Mouse (Mus musculus): ENCODE measurements at regions not wholly inside any gene's neighbourhood (a gene's known extent, or its start where the extent isn't known, plus 50 kb on each side); places are given as distances from the start of the nearest gene placed in this dataset.
"Not testable (repeated sequence)": the region's sequence is repeated elsewhere in the genome, so short reads cannot be mapped to it uniquely, and the experiment has no call there.

DNA sequence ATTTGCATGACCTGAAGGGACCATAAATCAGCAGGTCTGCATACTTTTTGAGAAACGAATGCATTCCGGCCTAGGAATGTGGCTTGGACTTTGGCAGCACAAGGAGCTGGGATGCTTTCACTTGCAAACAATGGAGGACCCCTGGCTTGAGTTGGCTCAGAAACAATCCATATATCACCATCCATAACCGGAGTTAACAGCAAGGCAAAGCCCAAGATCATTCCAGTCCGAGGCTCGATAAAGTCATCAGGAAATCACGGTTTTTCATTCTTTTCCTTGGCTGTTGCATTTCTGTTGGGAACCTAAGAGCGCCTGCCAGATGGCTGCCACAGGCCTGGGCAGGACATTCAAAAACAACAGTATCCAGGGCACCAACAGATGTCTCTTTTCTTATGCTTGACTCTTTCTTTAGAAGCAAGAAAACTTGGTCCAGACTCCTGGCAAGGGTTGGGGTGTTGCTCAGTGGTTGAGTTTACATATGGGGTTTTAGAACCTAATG is 198.5 kb downstream of the Fam43a start:
- in situ Hi-C loops (cut with MboI, MseI): no loop called here

DNA sequence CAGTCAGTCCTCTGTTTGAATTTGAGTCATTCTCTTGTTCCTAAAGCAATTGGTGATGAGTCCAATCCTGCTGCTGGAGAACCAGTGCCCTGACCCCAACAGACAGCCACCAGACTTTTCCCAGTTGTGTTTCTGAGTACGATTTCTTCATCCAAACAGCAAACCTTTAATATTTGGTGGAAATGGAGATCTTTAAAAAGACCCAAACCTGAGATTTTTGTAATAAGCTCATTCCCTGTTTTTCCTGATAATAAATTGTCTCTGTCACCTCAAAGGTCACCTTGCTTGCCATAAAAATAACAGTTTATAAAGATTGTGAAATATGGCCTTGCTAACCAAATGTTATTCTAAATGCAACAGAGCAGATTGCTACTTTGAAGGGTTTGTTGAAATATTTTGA is 199.0 kb downstream of the Fam43a start:
- in situ Hi-C loops (cut with MboI, MseI): no loop called here

DNA sequence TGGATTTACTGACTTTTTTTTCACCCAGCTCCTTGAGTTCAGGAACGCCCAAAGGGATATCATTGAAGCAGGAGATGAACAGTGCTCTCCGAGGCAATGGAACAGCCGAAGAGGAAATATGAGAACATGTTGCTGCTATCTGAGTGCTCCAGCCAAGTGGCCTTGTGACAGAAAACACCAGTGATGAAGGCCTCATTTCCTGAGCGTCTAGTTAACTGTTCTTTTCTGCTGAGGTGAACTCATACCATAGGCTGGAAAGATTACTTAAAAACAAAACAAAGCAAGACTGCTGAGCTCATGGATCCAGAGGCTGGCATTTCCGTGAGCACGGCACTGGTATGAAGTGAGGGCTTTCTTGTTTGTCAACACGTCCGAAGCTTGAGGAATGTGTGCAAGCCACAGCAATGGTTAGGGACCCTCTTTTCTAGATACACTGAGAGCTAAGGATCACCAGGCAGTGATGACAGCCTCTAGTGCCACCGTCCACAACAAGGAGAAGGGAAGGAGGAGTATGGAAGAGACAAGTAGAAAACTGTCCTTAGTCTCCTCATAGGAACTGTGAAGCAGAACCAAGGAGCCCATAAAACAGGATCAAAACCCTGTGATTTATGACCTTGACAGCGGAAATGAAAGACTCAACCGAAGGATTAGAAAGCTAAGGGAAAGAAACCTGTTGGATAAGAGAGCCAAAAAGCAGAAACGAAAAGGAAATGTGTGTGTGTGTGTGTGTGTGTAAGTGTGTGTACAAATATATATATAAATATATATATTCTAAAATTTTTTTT is 200.4 kb downstream of the Fam43a start:
- in situ Hi-C loops (cut with MboI, MseI): no loop called here

DNA sequence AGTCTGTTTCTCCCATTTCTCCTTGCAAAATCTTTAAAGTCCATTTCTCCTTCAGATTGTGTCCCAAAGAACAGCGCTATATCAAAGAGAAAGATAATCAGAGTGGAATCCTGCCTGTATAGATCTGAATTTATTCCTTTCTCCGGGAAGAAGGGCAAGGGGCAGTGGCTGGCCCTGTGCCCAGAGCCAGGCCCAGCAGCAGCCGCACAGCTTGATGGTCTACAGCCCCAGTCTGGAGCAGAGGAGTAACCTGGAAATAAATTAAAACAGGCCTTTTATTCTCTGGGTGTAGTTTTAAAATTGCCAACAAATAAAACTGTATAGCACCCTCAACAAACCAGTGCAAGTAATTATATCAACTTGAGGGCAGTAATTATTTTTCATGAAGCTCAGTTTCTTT is 204.5 kb downstream of the Fam43a start:
- in situ Hi-C loops (cut with MboI, MseI): no loop called here

DNA sequence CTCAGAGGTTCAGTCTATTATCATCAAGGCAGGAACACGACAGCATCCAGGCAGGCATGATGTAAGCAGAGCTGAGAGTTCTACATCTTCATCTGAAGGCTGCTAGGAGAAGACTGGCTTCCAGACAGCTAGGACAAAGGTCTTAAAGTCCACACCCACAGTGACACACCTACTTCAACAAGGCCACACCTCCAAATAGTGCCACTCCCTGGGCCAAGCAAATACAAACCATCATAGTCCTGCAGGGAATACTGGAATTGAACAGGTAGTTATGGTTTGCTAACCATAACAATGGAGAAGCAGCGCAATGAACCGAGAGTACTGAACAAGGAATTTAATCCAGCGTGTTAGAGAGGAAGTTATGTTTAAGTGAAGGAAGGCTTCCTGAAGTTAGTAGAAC is 206.7 kb downstream of the Fam43a start:
- in situ Hi-C loops (cut with MboI, MseI): not testable (repeated sequence)

- in situ Hi-C loops (cut with MboI, MseI): no loop called here
Measured at GRCm38 (mm10) chr16:30818541-30819120, 219.1 kb downstream of the Fam43a start.

DNA sequence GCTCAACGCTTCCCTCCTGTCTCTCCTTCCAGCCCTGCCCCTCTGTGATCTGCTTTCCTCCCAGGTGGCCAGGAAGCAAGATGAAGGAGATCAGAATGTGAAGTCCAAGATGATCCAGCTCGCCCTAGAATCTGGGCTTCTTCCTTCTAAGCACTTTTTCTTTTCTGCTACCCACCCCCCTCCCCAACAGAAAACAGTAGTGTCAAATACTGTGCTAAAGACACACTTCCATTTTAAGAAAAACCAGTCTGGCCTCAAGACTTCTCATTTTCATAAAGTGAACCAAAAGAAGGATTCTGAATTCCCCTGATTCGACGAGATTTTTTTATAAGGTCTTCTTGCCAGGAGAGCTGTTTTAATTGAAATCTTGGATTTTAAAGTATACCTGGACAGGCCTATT is 219.8 kb downstream of the Fam43a start:
- in situ Hi-C loops (cut with MboI, MseI): no loop called here

GRCm38 (mm10) chr16:30820234-30820633 is 220.7 kb downstream of the Fam43a start:
- in situ Hi-C loops (cut with MboI, MseI): no loop called here

GRCm38 (mm10) chr16:30820761-30821160 is 221.2 kb downstream of the Fam43a start:
- in situ Hi-C loops (cut with MboI, MseI): no loop called here

DNA sequence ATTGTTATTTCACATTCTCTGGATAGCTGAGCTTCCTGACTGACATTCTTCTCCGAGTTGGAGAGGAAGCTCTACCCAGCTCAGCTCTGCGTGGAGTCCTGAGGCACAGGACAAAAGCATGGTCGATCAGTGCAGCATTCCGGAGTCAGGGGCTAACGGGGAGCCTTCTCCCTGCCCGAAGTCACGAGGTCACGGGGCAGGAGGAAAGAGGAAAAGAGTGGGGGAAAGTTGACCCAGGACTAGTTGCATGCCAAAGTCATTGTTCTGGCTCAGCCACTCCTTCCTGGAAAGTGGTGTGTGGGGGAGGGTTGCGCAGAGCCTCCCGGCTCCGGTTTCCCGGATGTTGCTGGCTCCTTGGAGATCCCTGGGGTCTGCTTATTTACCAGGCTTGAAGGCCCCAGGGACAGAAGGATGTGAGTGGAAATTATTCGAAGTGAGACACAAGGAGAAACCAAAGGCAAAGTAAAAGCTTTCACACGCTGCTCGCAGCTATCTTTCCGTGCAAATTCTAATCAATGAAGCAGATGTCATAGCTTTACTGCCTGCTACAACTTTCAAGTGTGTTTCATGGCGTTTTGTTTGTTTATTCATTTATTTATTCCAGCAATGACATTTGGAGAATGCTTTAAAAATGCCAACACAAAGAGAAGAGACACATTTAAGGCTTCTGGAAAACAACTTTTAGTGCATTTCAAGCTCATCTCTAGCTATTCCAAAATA is 221.8 kb downstream of the Fam43a start:
- in situ Hi-C loops (cut with MboI, MseI): no loop called here

DNA sequence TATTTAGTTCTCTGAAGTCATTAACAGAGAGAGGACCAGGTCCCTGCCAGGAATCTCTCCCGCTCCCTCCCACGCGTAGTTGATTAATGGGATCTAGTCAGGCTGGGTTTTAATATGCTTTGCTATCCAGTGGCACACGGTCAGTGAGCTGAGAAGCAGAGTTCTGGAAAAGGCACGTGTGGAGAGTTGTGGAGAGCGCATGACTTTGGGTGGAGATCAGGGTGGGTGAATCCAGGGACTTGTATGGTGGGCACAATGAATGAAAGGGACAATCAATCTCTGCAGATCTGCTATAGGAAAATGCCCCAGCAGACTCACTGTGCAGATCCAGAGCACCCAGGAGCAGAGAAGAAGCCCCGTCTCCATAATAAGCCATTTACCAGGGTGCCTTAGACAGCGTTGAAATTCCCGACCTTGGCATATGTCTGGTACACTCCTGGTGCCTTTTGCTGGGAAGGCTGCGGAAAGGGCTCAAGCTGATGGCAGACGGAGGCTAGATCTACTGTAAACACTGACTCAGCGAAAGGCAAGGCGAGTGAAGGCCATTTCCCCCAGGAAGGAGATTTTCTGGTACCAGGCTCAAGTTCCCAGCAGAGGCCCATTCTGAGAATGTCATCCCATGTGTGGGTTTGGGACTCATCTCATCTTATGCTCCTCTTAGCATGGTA is 222.5 kb downstream of the Fam43a start:
- in situ Hi-C loops (cut with MboI, MseI): no loop called here

DNA sequence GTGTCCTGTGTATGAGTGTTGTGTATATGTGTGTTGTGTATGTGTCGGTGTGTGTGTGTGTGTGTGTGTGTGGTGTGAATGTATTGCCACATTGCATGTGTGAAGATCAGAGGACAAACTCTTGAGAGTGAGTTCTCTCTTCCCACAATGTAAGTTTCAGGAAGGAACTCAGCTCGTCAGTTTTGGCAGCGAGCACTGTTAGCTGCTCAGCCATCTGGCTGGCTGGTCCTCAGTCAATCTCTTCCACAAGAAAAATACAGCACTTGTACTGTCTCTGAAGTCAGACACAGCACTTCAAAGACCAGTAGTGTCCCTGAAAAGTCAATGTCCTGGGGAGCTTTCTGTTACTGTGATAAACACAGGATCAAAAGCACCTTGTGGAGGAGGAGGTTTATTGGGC is 226.6 kb downstream of the Fam43a start:
- in situ Hi-C loops (cut with MboI, MseI): no loop called here

GRCm38 (mm10) chr16:30827901-30828608 is 228.5 kb downstream of the Fam43a start:
- in situ Hi-C loops (cut with MboI, MseI): no loop called here

DNA sequence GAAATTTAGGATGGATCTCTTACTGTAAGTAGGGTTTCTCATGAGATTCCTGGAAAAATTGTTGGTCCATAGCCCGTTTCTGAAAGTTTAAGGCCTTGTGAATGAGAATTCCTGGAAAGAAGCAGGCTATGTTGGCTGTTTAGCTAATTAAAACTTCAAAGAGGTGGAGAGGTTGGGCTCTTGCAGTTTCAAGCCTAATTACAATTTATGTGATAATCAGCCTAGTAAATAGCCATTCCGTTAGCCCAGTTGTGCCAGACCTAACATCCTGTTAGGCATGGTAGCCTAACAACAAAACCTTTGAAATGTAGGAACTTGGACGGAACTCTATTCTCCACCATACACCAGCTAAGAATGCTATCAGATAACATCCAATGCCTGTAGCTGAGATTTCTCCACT is 235.0 kb downstream of the Fam43a start:
- in situ Hi-C loops (cut with MboI, MseI): loop anchor here (5.0 kb wide), 1 partner anchor 842 kb away; no protein-coding TSS in a partner anchor

DNA sequence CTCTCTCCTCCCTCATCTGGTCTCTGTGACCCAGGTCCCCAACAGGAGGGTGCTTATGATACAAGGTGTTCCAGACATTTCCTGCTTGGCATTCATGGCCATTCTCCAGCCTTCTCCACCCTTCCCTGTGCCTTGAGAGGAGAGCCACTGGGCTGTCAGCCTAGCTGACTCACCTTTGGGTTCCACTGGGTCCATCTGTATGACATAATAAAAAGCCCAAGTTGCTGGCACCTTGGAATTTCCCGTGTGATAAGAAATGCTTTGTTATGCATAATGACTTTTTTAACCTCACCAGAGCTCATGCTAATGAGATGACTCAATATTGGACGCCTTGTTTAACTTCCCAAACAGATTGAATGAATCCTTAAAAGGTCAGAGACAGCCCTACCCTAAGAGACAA is 236.2 kb downstream of the Fam43a start:
- in situ Hi-C loops (cut with MboI, MseI): loop anchor here (5.0 kb wide), 1 partner anchor 48 kb away; no protein-coding TSS in a partner anchor

GRCm38 (mm10) chr16:30842831-30843230 is 238.4 kb downstream of the Xxylt1 start:
- in situ Hi-C loops (cut with MboI, MseI): no loop called here

DNA sequence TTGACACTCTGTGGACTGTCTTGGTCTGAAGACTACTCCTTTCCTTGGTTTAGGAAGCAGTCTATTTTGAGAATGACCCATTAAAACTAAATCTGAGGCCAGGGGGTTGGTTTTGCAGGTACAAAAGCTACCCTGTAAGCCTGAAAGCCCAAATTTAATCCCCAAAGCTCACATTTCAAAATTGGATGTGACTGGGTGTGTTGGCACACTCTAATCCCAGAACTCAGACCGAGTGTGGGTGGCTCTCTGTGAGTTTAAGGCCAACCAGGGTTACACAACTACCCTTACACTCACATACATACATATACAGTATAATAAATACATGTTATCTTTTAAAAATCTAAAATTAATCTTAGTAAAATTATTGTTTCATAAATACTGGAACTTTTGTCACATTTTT is 228.6 kb downstream of the Xxylt1 start:
- in situ Hi-C loops (cut with MboI, MseI): loop anchor here (25.0 kb wide), 1 partner anchor 1910 kb away; no protein-coding TSS in a partner anchor

DNA sequence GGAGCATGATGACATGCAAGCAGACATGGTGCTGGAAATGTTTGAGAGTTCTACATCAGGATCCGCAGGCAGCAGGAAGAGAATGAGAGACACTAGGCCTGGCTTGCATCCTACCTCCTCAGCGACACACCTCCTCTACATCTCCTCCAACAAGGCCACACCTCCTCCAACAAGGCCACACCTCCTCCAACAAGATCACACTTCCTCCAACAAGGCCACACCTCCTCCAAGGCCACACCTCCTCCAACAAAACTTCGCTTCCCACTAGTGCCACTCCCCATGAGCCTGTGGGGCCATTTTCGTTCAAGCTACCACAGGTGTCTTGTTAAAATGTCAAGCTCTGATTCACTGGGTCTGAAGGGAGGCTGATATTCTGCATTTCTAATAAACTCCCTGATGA is 226.5 kb downstream of the Xxylt1 start:
- in situ Hi-C loops (cut with MboI, MseI): loop anchor here (25.0 kb wide), 1 partner anchor 1908 kb away; no protein-coding TSS in a partner anchor

DNA sequence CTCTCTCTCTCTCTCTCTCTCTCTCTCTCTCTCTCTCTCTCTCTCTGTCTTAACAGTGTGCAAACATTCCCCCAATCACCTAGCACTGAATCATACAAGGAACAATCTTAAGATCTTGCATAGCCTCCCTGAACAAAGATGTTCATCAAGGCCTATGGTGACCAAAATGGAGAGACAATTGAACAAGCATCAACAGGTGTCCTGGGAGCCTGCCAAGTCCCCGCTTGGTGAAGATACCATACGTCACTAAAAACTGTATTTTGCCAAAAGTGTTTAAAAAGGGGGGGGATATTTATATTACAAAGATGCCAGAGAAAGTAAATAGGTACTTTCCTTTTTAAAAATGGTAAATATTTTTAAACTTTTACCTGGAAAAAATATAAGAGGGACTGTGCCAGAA is 223.6 kb downstream of the Xxylt1 start:
- in situ Hi-C loops (cut with MboI, MseI): loop anchor here (25.0 kb wide), 1 partner anchor 1905 kb away; no protein-coding TSS in a partner anchor

GRCm38 (mm10) chr16:30869136-30869909 is 211.9 kb downstream of the Xxylt1 start:
- in situ Hi-C loops (cut with MboI, MseI): loop anchor here (25.0 kb wide), 1 partner anchor 1893 kb away; no protein-coding TSS in a partner anchor
